Comparison of ENCODE assay signal across 11 mouse cellular contexts in genomic region chr6:125041047-125041446, GRCm38 (mm10). TPM values are rescaled to one million over a fixed set of nuclear protein-coding genes. Genes with fewer than 3 reads are reported as not detected.
DNase-seq lines count a peak whose midpoint lies in the region; ATAC-seq and TF ChIP-seq lines count a peak whose summit lies in the region.
"Had no signal": no experiment of that assay in that cellular context is flagged by ENCODE, and none has a peak within 500 bp of the region (broad histone marks: within the 10 kb centered on the region; RNA-seq: fewer than 3 reads in every experiment).

No protein-coding gene starts in this region.

- H3K27ac ChIP-seq in hindbrain, embryonic 14.5 days = no peak overlapping the region
- no peak overlapping the region for H3K27ac ChIP-seq in hindbrain, postnatal 0 days
- H3K27ac ChIP-seq in CH12.LX (ENCODE audit: insufficient read depth, low read depth) = peak overlapping the region; percentile 26; the same call in 1 of the 2 replicates
- peak overlapping the region; percentile 84 for H3K27ac ChIP-seq in macrophage
- H3K27ac ChIP-seq: limb, embryonic 15.5 days had no signal

- dilution Hi-C loops in CH12.LX (cut with MboI; ENCODE audit: extremely low pct_ligation_motif_present, extremely low pct_unique_long_range_greater_than_20kb, low sequenced_read_pairs) = no loop called here

- no peaks in the 10 kb centered on the region for H3K9me3 ChIP-seq in hindbrain, embryonic 14.5 days (ENCODE audit: control insufficient read depth, low read length)
- H3K9me3 ChIP-seq in hindbrain, postnatal 0 days (ENCODE audit: low read length) = no peaks in the 10 kb centered on the region
- H3K9me3 ChIP-seq in CH12.LX (replicated peaks; ENCODE audit: low read length) = no peaks in the 10 kb centered on the region
- H3K9me3 ChIP-seq: limb, embryonic 15.5 days had no signal

- WGBS in hindbrain, embryonic 14.5 days = 93% methylated on average over 7 of the region's 7 CpGs
- 91% methylated on average over 7 of the region's 7 CpGs for WGBS in hindbrain, postnatal 0 days
- WGBS in macrophage (ENCODE audit: missing documents) = 16% methylated on average over 7 of the region's 7 CpGs

- H3K9ac ChIP-seq in hindbrain, embryonic 14.5 days = no peak overlapping the region
- H3K9ac ChIP-seq in hindbrain, postnatal 0 days (replicated peaks; ENCODE audit: low read length) = no peak overlapping the region
- peak overlapping the region; percentile 77; the same call in 1 of the 2 replicates for H3K9ac ChIP-seq in CH12.LX (ENCODE audit: insufficient read depth, low read depth)

- 0 out of 2 replicates have a peak overlapping the region, but pooled peaks have one; percentile 69 for H3K4me3 ChIP-seq in hindbrain, embryonic 14.5 days (replicated peaks; ENCODE audit: low read length)
- no peak overlapping the region for H3K4me3 ChIP-seq in hindbrain, postnatal 0 days (ENCODE audit: low read length)
- peak overlapping the region; percentile 11 to 80 (median 31) for H3K4me3 ChIP-seq in CH12.LX (replicated peaks in 1 of 3; ENCODE audit: low read depth in 2 of 3, low read length in 2 of 3, poor library complexity in 1 of 3)
- H3K4me3 ChIP-seq in macrophage (ENCODE audit: inconsistent target) = peak overlapping the region; percentile 83; the same call in 1 of the 2 replicates

- H3K79me2 ChIP-seq in CH12.LX (replicated peaks; ENCODE audit: control insufficient read depth, extremely low read depth, insufficient read depth, poor library complexity, severe bottlenecking) (peaks cover 23% of the 10 kb centered on the region), macrophage (ENCODE audit: inconsistent target) (peaks cover 35% of the 10 kb centered on the region)

- peak overlapping the region; percentile 85; the same call in 1 of the 2 replicates for H3K4me2 ChIP-seq in hindbrain, embryonic 14.5 days (replicated peaks)
- H3K4me2 ChIP-seq in hindbrain, postnatal 0 days (ENCODE audit: low read depth, low read length) = no peak overlapping the region
- H3K4me2 ChIP-seq in CH12.LX (ENCODE audit: insufficient read depth, low read depth, poor library complexity, severe bottlenecking) = peak overlapping the region; percentile 80

- TF ChIP-seq EP300 in CH12.LX (IDR thresholded peaks at IDR 0.05; ENCODE audit: low read length) = no peak

- no peak for TF ChIP-seq CTCF in hindbrain, postnatal 0 days (IDR thresholded peaks at IDR 0.05; ENCODE audit: low read depth)
- TF ChIP-seq CTCF in CH12.LX (conservative IDR thresholded peaks at IDR 0.05 in 1 of 2, IDR thresholded peaks at IDR 0.05 in 1 of 2; ENCODE audit: low read depth in 2 of 2, low read length in 2 of 2) = no peak

- no peaks in the 10 kb centered on the region for H3K27me3 ChIP-seq in hindbrain, embryonic 14.5 days (ENCODE audit: control insufficient read depth, insufficient read depth, low read length)
- no peaks in the 10 kb centered on the region for H3K27me3 ChIP-seq in hindbrain, postnatal 0 days (ENCODE audit: insufficient read depth, low read length)
- H3K27me3 ChIP-seq in CH12.LX (replicated peaks) = no peaks in the 10 kb centered on the region
- H3K27me3 ChIP-seq: limb, embryonic 15.5 days had no signal

- DNase-seq in hindbrain, embryonic 14.5 days (ENCODE audit: low spot score) = no peak
- DNase-seq in hindbrain, postnatal 0 days (ENCODE audit: low spot score) = no peak
- DNase-seq in CH12.LX (ENCODE audit: extremely low read depth) = peak; percentile 70
- DNase-seq in fat pad, adult 2 months (ENCODE audit: extremely low read depth, low read depth, low spot score) = peak; percentile 89
- DNase-seq: kidney, adult 9 months; right cerebral cortex, postnatal 25 days had no signal

- no peak for TF ChIP-seq RAD21 in CH12.LX (IDR thresholded peaks at IDR 0.05; ENCODE audit: low read depth, low read length)

- peaks cover 47% of the 10 kb centered on the region for H3K36me3 ChIP-seq in hindbrain, embryonic 14.5 days (replicated peaks; ENCODE audit: control insufficient read depth, insufficient read depth)
- H3K36me3 ChIP-seq in hindbrain, postnatal 0 days (ENCODE audit: insufficient read depth, low read length) = peaks cover 26% of the 10 kb centered on the region
- H3K36me3 ChIP-seq in CH12.LX (replicated peaks in 1 of 2; ENCODE audit: control insufficient read depth in 1 of 2, insufficient read depth in 1 of 2, low read length in 1 of 2) (peaks cover 32 to 54% of the 10 kb centered on the region in 2 experiments), macrophage (ENCODE audit: inconsistent target) (peaks cover 26% of the 10 kb centered on the region)

- no peak for TF ChIP-seq POLR2A in CH12.LX (IDR thresholded peaks at IDR 0.05; ENCODE audit: low read depth, low read length)

- no peak for ATAC-seq in hindbrain, embryonic 14.5 days (ENCODE audit: low FRiP score)
- no peak for ATAC-seq in hindbrain, postnatal 0 days
- no peak for ATAC-seq in erythroid progenitor cell, adult 5-6 weeks (replicated peaks; ENCODE audit: low FRiP score, poor library complexity, severe bottlenecking)
- no peak for ATAC-seq in inflammation-experienced regulatory T-cells, adult 6 months
- no peak for ATAC-seq in frontal cortex, adult (ENCODE audit: low TSS enrichment)

- H3K4me1 ChIP-seq in hindbrain, embryonic 14.5 days (replicated peaks; ENCODE audit: control insufficient read depth, insufficient read depth, low read length) = peaks cover 10% of the 10 kb centered on the region; the same call in 1 of the 2 replicates
- 0 out of 2 replicates have a peak, but pooled peaks cover 5% of the 10 kb centered on the region for H3K4me1 ChIP-seq in hindbrain, postnatal 0 days (ENCODE audit: insufficient read depth, low read length)
- H3K4me1 ChIP-seq in CH12.LX (ENCODE audit: control insufficient read depth in 1 of 2, insufficient read depth in 2 of 2) = peaks cover 7 to 25% of the 10 kb centered on the region in 2 experiments; a peak in 3 of 4 replicates

- in situ Hi-C loops in CH12.LX (cut with MboI; ENCODE audit: low pct_ligation_motif_present, low pct_unique_long_range_greater_than_20kb, low sequenced_read_pairs) = loop anchor here (10.0 to 25.0 kb wide), 2 partner anchors 54 to 179 kb away; partner anchors contain the start of genes Chd4, Gpr162 and P3h3

RNA-seq across cellular contexts. Expression of gene Ing4, which starts 1.5 kb away (rescaled TPM):
- 112 and 113 TPM in 2 replicates for polyA plus RNA-seq in hindbrain, embryonic 14.5 days (2014; fragmentation: Nextera tagmentation; extraction: Ambion mirVana)
- total RNA-seq in hindbrain, postnatal 0 days (2014; rRNA removed) = 60.7 and 78.3 TPM in 2 replicates
- polyA plus RNA-seq in hindbrain, postnatal 0 days (2015; fragmentation: Nextera tagmentation; extraction: Ambion mirVana) = 97.6 and 102 TPM in 2 replicates
- total RNA-seq in CH12.LX (2012; rRNA removed) (23.8 and 27.3 TPM in 2 replicates), CH12.LX (2014; rRNA removed) (31.3 and 32.2 TPM in 2 replicates)
- polyA plus RNA-seq in CH12.LX (2012; ENCODE audit: insufficient read length, low read depth) (21.3 and 25.1 TPM in 2 replicates), macrophage (2018) (40.7 to 67.3 TPM (median 57.5 TPM) in 3 replicates)
- total RNA-seq in macrophage (2018; cell fraction: chromatin; rRNA removed) = 100 to 1,000 TPM in 16 of 26 experiments, 10 to 100 TPM in 10; 32.0 to 260 (median 112) TPM
- 10 to 100 TPM; 23.5 to 74.3 (median 45.3) TPM for total RNA-seq in macrophage (2018; cell fraction: cytosol; rRNA removed)
- total RNA-seq in macrophage (2018; cell fraction: nucleus; rRNA removed) = 100 to 1,000 TPM in 5 of 26 experiments, 10 to 100 TPM in 21; 26.5 to 172 (median 60.7) TPM
- 5.0 and 5.4 TPM in 2 replicates for total RNA-seq in erythroid progenitor cell, adult 5-6 weeks (2015; ENCODE audit: low replicate concordance)
- total RNA-seq in erythroid progenitor cell, adult 5-6 weeks (2017; ENCODE audit: low replicate concordance) = 59.6 and 60.0 TPM in 2 replicates
- polyA plus RNA-seq in inflammation-experienced regulatory T-cells, adult 6 months (2017; shearing (Covaris generic)) = 10 to 100 TPM; 39.9 to 61.7 (median 46.2) TPM

RNA-seq across cellular contexts. Expression of gene Acrbp, which starts 8.4 kb away (rescaled TPM):
- polyA plus RNA-seq in hindbrain, embryonic 14.5 days (2014; fragmentation: Nextera tagmentation; extraction: Ambion mirVana) = 17.1 and 18.7 TPM in 2 replicates
- total RNA-seq in hindbrain, postnatal 0 days (2014; rRNA removed) = 10.5 and 17.3 TPM in 2 replicates
- polyA plus RNA-seq in hindbrain, postnatal 0 days (2015; fragmentation: Nextera tagmentation; extraction: Ambion mirVana) = 12.2 and 17.5 TPM in 2 replicates
- 3.1 and 3.3 TPM in 2 replicates for total RNA-seq in CH12.LX (2012; rRNA removed)
- 1.1 and 1.7 TPM in 2 replicates for total RNA-seq in CH12.LX (2014; rRNA removed)
- 4.0 and 4.9 TPM in 2 replicates for polyA plus RNA-seq in CH12.LX (2012; ENCODE audit: insufficient read length, low read depth)
- 100 to 1,000 TPM in 2 of 26 experiments, 10 to 100 TPM in 21, 1 to 10 TPM in 3; 8.8 to 120 (median 49.0) TPM for total RNA-seq in macrophage (2018; cell fraction: chromatin; rRNA removed)
- total RNA-seq in macrophage (2018; cell fraction: cytosol; rRNA removed) = 1 to 10 TPM in 14 of 26 experiments, under 1 TPM in 12; 0.10 to 6.3 (median 1.2) TPM
- total RNA-seq in macrophage (2018; cell fraction: nucleus; rRNA removed) = 10 to 100 TPM in 21 of 26 experiments, 1 to 10 TPM in 5; 7.4 to 83.3 (median 27.0) TPM
- polyA plus RNA-seq in macrophage (2018) = 1.4 to 5.9 TPM (median 3.2 TPM) in 3 replicates
- 4.3 and 9.6 TPM in 2 replicates for total RNA-seq in erythroid progenitor cell, adult 5-6 weeks (2015; ENCODE audit: low replicate concordance)
- 0.68 and 9.4 TPM in 2 replicates for total RNA-seq in erythroid progenitor cell, adult 5-6 weeks (2017; ENCODE audit: low replicate concordance)
- 10 to 100 TPM in 2 of 3 experiments, 1 to 10 TPM in 1; 5.6 to 23.2 (median 17.7) TPM for polyA plus RNA-seq in inflammation-experienced regulatory T-cells, adult 6 months (2017; shearing (Covaris generic))

RNA-seq across cellular contexts. Expression of gene Lpar5, which starts 26.7 kb away (rescaled TPM):
- polyA plus RNA-seq in hindbrain, embryonic 14.5 days (2014; fragmentation: Nextera tagmentation; extraction: Ambion mirVana) = 0.50 and 0.51 TPM in 2 replicates
- 0.75 and 1.8 TPM in 2 replicates for total RNA-seq in hindbrain, postnatal 0 days (2014; rRNA removed)
- 0.68 and 0.88 TPM in 2 replicates for polyA plus RNA-seq in hindbrain, postnatal 0 days (2015; fragmentation: Nextera tagmentation; extraction: Ambion mirVana)
- total RNA-seq in CH12.LX (2012; rRNA removed) = 4.4 and 4.5 TPM in 2 replicates
- 3.3 and 4.8 TPM in 2 replicates for total RNA-seq in CH12.LX (2014; rRNA removed)
- 14.4 and 25.9 TPM in 2 replicates for polyA plus RNA-seq in CH12.LX (2012; ENCODE audit: insufficient read length, low read depth)
- 10 to 100 TPM in 1 of 26 experiments, 1 to 10 TPM in 16, under 1 TPM in 5, not detected in 4; 0.50 to 13.9 (median 1.9) TPM for total RNA-seq in macrophage (2018; cell fraction: chromatin; rRNA removed)
- total RNA-seq in macrophage (2018; cell fraction: cytosol; rRNA removed) = 10 to 100 TPM in 23 of 26 experiments, 1 to 10 TPM in 3; 4.7 to 33.3 (median 20.4) TPM
- 10 to 100 TPM in 19 of 26 experiments, 1 to 10 TPM in 7; 1.1 to 37.2 (median 12.8) TPM for total RNA-seq in macrophage (2018; cell fraction: nucleus; rRNA removed)
- polyA plus RNA-seq in macrophage (2018) = 10.0 to 28.0 TPM (median 23.5 TPM) in 3 replicates
- total RNA-seq in erythroid progenitor cell, adult 5-6 weeks (2015; ENCODE audit: low replicate concordance) = 3.6 and 10.9 TPM in 2 replicates
- total RNA-seq in erythroid progenitor cell, adult 5-6 weeks (2017; ENCODE audit: low replicate concordance) = not detected in 2 replicates
- polyA plus RNA-seq in inflammation-experienced regulatory T-cells, adult 6 months (2017; shearing (Covaris generic)) = 10 to 100 TPM; 10.4 to 19.3 (median 12.1) TPM

RNA-seq across cellular contexts. Expression of gene Zfp384, which starts 32.1 kb away (rescaled TPM):
- polyA plus RNA-seq in hindbrain, embryonic 14.5 days (2014; fragmentation: Nextera tagmentation; extraction: Ambion mirVana) = 12.0 and 14.6 TPM in 2 replicates
- 37.3 and 38.6 TPM in 2 replicates for total RNA-seq in hindbrain, postnatal 0 days (2014; rRNA removed)
- polyA plus RNA-seq in hindbrain, postnatal 0 days (2015; fragmentation: Nextera tagmentation; extraction: Ambion mirVana) = 10.3 and 11.6 TPM in 2 replicates
- total RNA-seq in CH12.LX (2012; rRNA removed) = 14.0 and 14.5 TPM in 2 replicates
- total RNA-seq in CH12.LX (2014; rRNA removed) = 14.9 and 17.0 TPM in 2 replicates
- polyA plus RNA-seq in CH12.LX (2012; ENCODE audit: insufficient read length, low read depth) = 32.0 and 34.4 TPM in 2 replicates
- total RNA-seq in macrophage (2018; cell fraction: chromatin; rRNA removed) = 100 to 1,000 TPM; 105 to 210 (median 160) TPM
- 10 to 100 TPM; 25.5 to 46.2 (median 36.9) TPM for total RNA-seq in macrophage (2018; cell fraction: cytosol; rRNA removed)
- total RNA-seq in macrophage (2018; cell fraction: nucleus; rRNA removed) = 100 to 1,000 TPM in 24 of 26 experiments, 10 to 100 TPM in 2; 83.3 to 158 (median 128) TPM
- polyA plus RNA-seq in macrophage (2018) = 35.4 to 57.8 TPM (median 41.9 TPM) in 3 replicates
- total RNA-seq in erythroid progenitor cell, adult 5-6 weeks (2015; ENCODE audit: low replicate concordance) = 49.4 and 54.1 TPM in 2 replicates
- total RNA-seq in erythroid progenitor cell, adult 5-6 weeks (2017; ENCODE audit: low replicate concordance) = 25.8 and 41.2 TPM in 2 replicates
- 1 to 10 TPM; 4.0 to 7.5 (median 4.0) TPM for polyA plus RNA-seq in inflammation-experienced regulatory T-cells, adult 6 months (2017; shearing (Covaris generic))

RNA-seq across cellular contexts. Expression of gene Pianp, which starts 44.6 kb away (rescaled TPM):
- 47.8 and 53.8 TPM in 2 replicates for polyA plus RNA-seq in hindbrain, embryonic 14.5 days (2014; fragmentation: Nextera tagmentation; extraction: Ambion mirVana)
- total RNA-seq in hindbrain, postnatal 0 days (2014; rRNA removed) = 24.1 and 32.9 TPM in 2 replicates
- polyA plus RNA-seq in hindbrain, postnatal 0 days (2015; fragmentation: Nextera tagmentation; extraction: Ambion mirVana) = 58.9 and 65.4 TPM in 2 replicates
- total RNA-seq in CH12.LX (2012; rRNA removed) (0.08 TPM in 1 of 2 replicates, not detected in the other), CH12.LX (2014; rRNA removed) (not detected in 2 replicates)
- polyA plus RNA-seq in CH12.LX (2012; ENCODE audit: insufficient read length, low read depth) (not detected in 2 replicates), macrophage (2018) (10.8 to 32.4 TPM (median 17.5 TPM) in 3 replicates)
- total RNA-seq in macrophage (2018; cell fraction: chromatin; rRNA removed) = 10 to 100 TPM in 1 of 26 experiments, 1 to 10 TPM in 21, under 1 TPM in 2, not detected in 2; 0.51 to 10.7 (median 2.5) TPM
- total RNA-seq in macrophage (2018; cell fraction: cytosol; rRNA removed) = 10 to 100 TPM in 13 of 26 experiments, 1 to 10 TPM in 13; 4.8 to 26.1 (median 11.3) TPM
- 10 to 100 TPM in 5 of 26 experiments, 1 to 10 TPM in 21; 3.2 to 16.6 (median 6.5) TPM for total RNA-seq in macrophage (2018; cell fraction: nucleus; rRNA removed)
- not detected in 2 replicates for total RNA-seq in erythroid progenitor cell, adult 5-6 weeks (2015; ENCODE audit: low replicate concordance)
- total RNA-seq in erythroid progenitor cell, adult 5-6 weeks (2017; ENCODE audit: low replicate concordance) = not detected in 2 replicates
- polyA plus RNA-seq in inflammation-experienced regulatory T-cells, adult 6 months (2017; shearing (Covaris generic)) = under 1 TPM in 2 of 3 experiments, not detected in 1; 0.46 to 0.48 TPM

Comparison
In these comparisons a context has a peak if more than half of its experiments do, and no peak if none do; other contexts are left out.
1. DNase-seq: peak in CH12.LX (single experiment) and fat pad, adult 2 months (single experiment); none in hindbrain, embryonic 14.5 days (single experiment) and hindbrain, postnatal 0 days (single experiment).
2. H3K27ac ChIP-seq: peak in CH12.LX (single experiment) and macrophage (single experiment); none in hindbrain, embryonic 14.5 days (single experiment) and hindbrain, postnatal 0 days (single experiment).